Mouse (Mus musculus): ENCODE data around the gene Gpc6. TPM values are rescaled to one million over a fixed set of nuclear protein-coding genes. Genes with fewer than 3 reads are reported as not detected.

The Gpc6 gene
- polyA plus RNA-seq, 1 experiment from 2014 or later: 24.6 TPM

DNA sequence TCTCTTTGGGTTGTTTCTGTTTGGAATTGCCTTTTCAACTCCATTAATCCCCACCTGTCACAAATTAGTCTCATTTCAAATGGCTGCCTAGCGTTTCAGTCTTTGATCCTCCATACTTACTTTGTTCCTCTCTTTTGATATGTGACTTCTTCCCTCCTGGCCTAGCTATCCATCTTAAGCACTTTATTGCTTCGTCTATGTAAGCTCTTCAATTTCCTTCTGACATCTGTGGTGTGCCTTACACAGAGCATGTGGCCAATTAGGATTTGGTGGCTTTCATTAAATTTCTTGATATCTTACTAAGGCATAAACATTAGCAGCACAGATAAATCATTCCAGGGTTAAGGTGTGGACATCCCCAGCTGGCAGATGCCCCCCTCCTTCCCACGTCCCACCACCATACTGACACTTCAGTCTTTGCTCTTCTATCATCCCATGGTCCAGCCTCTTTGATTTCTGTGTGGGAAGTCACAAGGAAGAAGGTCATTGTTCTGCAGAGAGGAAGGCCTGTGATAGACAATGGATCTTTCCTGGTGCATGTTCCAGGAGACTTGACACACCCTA is 88.5 kb downstream of the Gpc6 start:
- Histone ChIP-seq H3K27me3 (replicated peaks) (no peaks in the 10 kb centered on the region), H3K27ac (replicated peaks) (no peak overlapping the region), H3K4me2 (no peak overlapping the region), H3K36me3 (no peaks in the 10 kb centered on the region), H3K4me3 (replicated peaks) (no peak overlapping the region), H3K9ac (replicated peaks) (no peak overlapping the region), H3K4me1 (peaks cover 2% of the 10 kb centered on the region; the same call in 1 of the 2 replicates), H3K9me3 (replicated peaks) (no peaks in the 10 kb centered on the region)
- ATAC-seq (ENCODE audit: low FRiP score): no peak
- WGBS: 23% methylated on average over 3 of the region's 3 CpGs

DNA sequence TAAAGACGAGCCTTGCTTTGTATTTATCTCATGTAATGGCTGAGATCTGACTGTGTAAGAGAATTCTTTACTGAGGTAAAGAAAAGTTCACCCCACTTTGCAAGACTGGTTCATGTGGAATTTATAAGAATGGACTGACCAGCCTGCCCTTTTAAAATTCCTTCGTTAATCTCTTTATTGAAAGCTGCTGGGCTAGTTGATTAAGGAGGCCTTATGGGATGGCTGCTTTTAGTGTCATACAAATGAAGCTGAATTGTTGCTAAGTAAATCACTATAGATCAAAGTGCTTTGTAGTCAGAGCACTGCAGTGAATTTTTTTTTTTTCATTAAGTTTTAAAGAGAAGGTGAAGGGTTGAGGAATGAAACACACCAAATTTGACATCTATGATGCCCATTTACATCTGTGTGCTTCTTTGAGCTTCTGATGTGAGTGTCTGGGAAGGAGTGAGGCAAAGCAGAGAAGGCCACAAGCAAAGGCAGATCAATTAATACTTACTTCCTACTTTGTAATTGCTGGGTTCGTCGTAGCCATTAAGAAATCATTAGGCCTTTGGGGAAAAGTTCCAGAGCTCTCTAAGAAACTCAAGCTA is 90.3 kb downstream of the Gpc6 start:
- no peak overlapping the region for H3K4me3 ChIP-seq (replicated peaks)
- H3K4me2 ChIP-seq: no peak overlapping the region
- H3K27ac ChIP-seq (replicated peaks): no peak overlapping the region; the same call in 1 of the 2 replicates
- H3K4me1 ChIP-seq: peaks cover 9% of the 10 kb centered on the region
- 18% methylated on average over 4 of the region's 4 CpGs for WGBS
- ATAC-seq (ENCODE audit: low FRiP score): no peak
- H3K36me3 ChIP-seq: no peaks in the 10 kb centered on the region
- H3K9ac ChIP-seq (replicated peaks): no peak overlapping the region
- no peaks in the 10 kb centered on the region for H3K9me3 ChIP-seq (replicated peaks)
- H3K27me3 ChIP-seq (replicated peaks): no peaks in the 10 kb centered on the region

DNA sequence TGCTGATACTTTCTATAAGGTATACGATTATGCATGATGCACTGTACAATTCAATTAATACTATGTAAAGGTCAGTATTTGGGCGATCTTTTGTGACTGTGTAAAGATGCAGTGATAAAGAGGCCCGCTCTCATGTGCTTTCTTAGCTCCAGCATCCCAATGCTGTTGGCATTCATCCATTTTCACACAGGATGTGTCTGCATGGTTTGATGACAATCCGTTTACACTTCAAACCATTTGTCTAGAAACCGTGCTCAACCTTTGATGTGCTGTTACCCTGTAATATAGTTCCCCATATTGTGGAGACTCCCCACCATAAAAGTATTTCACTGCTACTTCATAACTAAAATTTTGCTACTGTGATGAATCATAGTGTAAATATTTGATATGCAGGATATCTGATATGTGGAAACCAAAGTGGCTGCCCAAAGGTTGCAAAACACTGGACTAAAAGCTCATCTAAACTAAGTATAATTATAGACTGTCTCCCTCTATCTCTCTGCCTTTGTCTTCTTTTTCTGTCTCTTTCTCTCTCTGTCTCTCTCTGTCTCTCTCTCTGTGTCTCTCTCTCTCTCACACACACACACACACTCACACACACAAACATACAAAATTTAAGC is 97.2 kb downstream of the Gpc6 start:
- H3K9ac ChIP-seq (replicated peaks): no peak overlapping the region
- 54% methylated on average over 5 of the region's 5 CpGs for WGBS
- no peaks in the 10 kb centered on the region for H3K27me3 ChIP-seq (replicated peaks)
- ATAC-seq (ENCODE audit: low FRiP score): no peak
- H3K9me3 ChIP-seq (replicated peaks): no peaks in the 10 kb centered on the region
- H3K36me3 ChIP-seq: no peaks in the 10 kb centered on the region
- H3K27ac ChIP-seq (replicated peaks): no peak overlapping the region
- H3K4me1 ChIP-seq: peaks cover 9% of the 10 kb centered on the region
- H3K4me2 ChIP-seq: no peak overlapping the region
- H3K4me3 ChIP-seq (replicated peaks): no peak overlapping the region

DNA sequence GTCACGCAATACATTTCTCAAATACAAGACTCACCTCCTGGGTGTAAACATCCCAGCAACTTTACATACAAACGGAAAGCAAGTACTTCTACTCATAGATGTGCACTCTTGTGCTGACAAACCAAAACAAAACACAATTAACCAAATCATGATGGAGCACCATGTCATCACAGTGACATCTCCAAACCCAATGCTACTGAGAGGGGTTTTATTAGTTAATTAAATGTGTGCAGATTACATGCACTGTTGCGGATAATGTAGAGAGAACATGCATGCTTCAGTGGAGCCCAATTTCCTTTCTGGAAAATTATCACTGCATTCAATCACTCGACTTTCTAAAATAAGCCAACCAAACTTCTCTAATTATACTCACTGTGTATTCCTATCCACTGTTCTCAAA is 109.0 kb downstream of the Gpc6 start:
- H3K4me1 ChIP-seq: no peaks in the 10 kb centered on the region
- ATAC-seq (ENCODE audit: low FRiP score): no peak
- H3K27ac ChIP-seq (replicated peaks): no peak overlapping the region
- no peaks in the 10 kb centered on the region for H3K27me3 ChIP-seq (replicated peaks)
- H3K9me3 ChIP-seq (replicated peaks): no peaks in the 10 kb centered on the region
- WGBS: 75% methylated on average over 4 of the region's 4 CpGs
- no peak overlapping the region for H3K4me3 ChIP-seq (replicated peaks)
- no peak overlapping the region for H3K9ac ChIP-seq (replicated peaks)
- H3K4me2 ChIP-seq: no peak overlapping the region
- H3K36me3 ChIP-seq: no peaks in the 10 kb centered on the region

DNA sequence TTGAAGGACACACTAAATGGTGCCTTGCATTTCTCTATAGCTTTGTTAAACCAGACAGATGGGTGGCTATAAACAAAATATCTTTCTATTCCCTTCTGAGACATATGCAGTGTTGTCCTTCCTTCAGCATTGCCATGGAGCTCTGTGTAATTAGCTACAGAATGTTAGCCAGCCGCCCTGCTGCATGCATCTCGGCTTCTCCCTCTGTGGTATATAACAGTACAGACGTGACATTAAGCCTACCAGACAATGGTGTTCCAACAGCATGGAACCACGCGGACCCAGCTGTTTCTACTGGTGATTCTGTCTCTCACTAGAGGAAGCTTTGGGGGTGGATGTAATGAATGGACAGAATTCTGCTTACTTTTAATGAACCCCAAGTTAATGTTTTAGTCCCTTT is 115.9 kb downstream of the Gpc6 start:
- Histone ChIP-seq H3K4me1 (no peaks in the 10 kb centered on the region), H3K9me3 (replicated peaks) (no peaks in the 10 kb centered on the region), H3K9ac (replicated peaks) (no peak overlapping the region), H3K27ac (replicated peaks) (no peak overlapping the region), H3K4me3 (replicated peaks) (no peak overlapping the region), H3K27me3 (replicated peaks) (no peaks in the 10 kb centered on the region), H3K4me2 (no peak overlapping the region), H3K36me3 (no peaks in the 10 kb centered on the region)
- 30% methylated on average over 5 of the region's 5 CpGs for WGBS
- peak; percentile 38; the same call in 1 of the 2 replicates for ATAC-seq (ENCODE audit: low FRiP score)

DNA sequence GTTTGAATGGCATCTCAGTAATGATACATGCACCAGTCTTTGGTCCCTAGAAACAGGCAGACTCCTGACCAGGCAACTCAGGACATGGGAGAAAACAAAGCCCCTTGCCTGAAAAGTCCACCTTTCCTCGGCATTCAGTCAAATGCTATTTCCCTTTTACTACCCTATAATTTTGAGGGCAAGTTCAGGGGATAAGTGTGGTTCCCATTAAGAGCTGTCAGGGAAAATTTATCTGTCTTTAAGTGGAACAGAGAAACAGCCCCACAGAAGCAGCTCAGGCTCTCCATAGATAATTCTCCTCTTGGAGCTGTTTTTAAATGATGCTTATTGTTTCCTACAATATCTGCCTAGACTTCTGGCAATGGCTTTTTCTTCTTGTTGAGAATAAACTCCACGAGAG is 123.8 kb downstream of the Gpc6 start:
- no peak for ATAC-seq (ENCODE audit: low FRiP score)
- no peak overlapping the region for H3K4me3 ChIP-seq (replicated peaks)
- H3K9ac ChIP-seq (replicated peaks): no peak overlapping the region
- no peak overlapping the region for H3K27ac ChIP-seq (replicated peaks)
- 26% methylated on average over 2 of the region's 2 CpGs for WGBS
- H3K4me2 ChIP-seq: no peak overlapping the region
- no peaks in the 10 kb centered on the region for H3K9me3 ChIP-seq (replicated peaks)
- H3K27me3 ChIP-seq (replicated peaks): no peaks in the 10 kb centered on the region
- H3K4me1 ChIP-seq: peaks cover 14% of the 10 kb centered on the region; the same call in 1 of the 2 replicates
- H3K36me3 ChIP-seq: no peaks in the 10 kb centered on the region

DNA sequence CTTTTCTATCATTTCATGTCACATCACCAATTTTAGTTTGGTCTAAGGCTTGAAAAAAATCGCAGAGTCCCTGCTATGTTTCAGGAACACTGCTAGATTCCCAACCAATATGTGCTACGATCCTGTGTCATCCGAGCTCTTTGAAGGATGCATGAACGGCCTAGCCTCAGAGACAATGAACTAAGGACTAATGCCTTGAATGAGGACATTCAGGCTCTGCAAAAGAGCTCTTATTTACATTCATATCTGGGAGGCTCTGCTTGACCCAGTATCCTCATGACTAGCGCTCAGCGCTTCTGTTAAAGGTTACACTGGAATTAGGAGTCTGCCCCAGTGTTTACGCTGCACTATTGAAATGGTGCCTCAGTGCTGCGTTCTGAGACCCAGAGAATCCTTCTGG is 125.8 kb downstream of the Gpc6 start:
- H3K4me2 ChIP-seq: no peak overlapping the region
- ATAC-seq (ENCODE audit: low FRiP score): no peak
- 75% methylated on average over 8 of the region's 8 CpGs for WGBS

DNA sequence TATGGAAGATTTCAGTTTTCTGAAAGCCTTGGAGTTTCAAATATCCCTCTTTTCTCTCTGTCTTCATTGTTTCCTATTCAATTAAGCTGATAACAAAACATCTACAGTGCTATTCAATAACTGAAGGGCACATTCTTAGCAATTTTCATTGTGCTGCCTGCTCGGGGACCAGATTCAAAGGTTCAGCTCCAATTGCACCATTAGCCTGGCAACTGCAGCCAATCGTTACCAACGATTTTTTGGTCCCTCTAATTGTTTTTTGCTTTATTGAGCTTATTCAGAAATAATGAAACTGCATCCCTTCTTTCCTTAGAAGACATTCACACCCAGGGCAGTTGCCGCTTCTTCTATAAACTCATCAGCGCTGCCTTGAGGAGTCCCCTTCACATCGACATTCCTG is 128.2 kb downstream of the Gpc6 start:
- no peak overlapping the region for H3K4me2 ChIP-seq
- H3K4me3 ChIP-seq (replicated peaks): no peak overlapping the region
- H3K27me3 ChIP-seq (replicated peaks): no peaks in the 10 kb centered on the region
- WGBS: 42% methylated on average over 6 of the region's 6 CpGs
- no peaks in the 10 kb centered on the region for H3K9me3 ChIP-seq (replicated peaks)
- H3K27ac ChIP-seq (replicated peaks): no peak overlapping the region
- no peak overlapping the region for H3K9ac ChIP-seq (replicated peaks)
- peaks cover 14% of the 10 kb centered on the region; the same call in 1 of the 2 replicates for H3K4me1 ChIP-seq
- no peaks in the 10 kb centered on the region for H3K36me3 ChIP-seq
- ATAC-seq (ENCODE audit: low FRiP score): no peak

More for the DNA sequence above, 125.8 kb downstream of the Gpc6 start:
- H3K4me3 ChIP-seq (replicated peaks): no peak overlapping the region
- peaks cover 14% of the 10 kb centered on the region; the same call in 1 of the 2 replicates for H3K4me1 ChIP-seq
- H3K9me3 ChIP-seq (replicated peaks): no peaks in the 10 kb centered on the region
- H3K27me3 ChIP-seq (replicated peaks): no peaks in the 10 kb centered on the region
- no peaks in the 10 kb centered on the region for H3K36me3 ChIP-seq
- H3K9ac ChIP-seq (replicated peaks): no peak overlapping the region
- no peak overlapping the region for H3K27ac ChIP-seq (replicated peaks)

DNA sequence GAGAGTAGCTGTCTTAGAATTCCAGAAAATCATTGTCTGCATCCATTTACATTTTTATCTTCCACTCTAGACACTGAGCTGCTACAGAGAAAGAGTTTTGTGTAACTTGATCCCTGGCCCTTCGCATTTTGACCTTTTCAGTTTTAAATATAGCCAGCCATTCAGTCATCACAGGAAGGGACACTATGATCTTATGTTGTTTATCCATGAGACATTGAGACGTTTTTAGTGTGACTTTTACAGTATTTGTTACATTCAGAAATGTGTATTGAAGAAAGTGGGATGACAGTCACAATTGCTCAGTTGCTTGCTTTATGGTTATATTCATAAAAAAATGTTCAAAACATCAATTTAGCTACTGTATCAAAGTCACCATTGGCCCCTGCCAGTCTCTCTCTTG is 130.0 kb downstream of the Gpc6 start:
- Histone ChIP-seq H3K4me2 (no peak overlapping the region), H3K4me1 (peaks cover 19% of the 10 kb centered on the region; the same call in 1 of the 2 replicates), H3K27me3 (replicated peaks) (no peaks in the 10 kb centered on the region), H3K9ac (replicated peaks) (no peak overlapping the region), H3K27ac (replicated peaks) (no peak overlapping the region), H3K36me3 (no peaks in the 10 kb centered on the region), H3K9me3 (replicated peaks) (no peaks in the 10 kb centered on the region), H3K4me3 (replicated peaks) (no peak overlapping the region)
- no peak for ATAC-seq (ENCODE audit: low FRiP score)
- WGBS: 84% methylated on average over 2 of the region's 2 CpGs

DNA sequence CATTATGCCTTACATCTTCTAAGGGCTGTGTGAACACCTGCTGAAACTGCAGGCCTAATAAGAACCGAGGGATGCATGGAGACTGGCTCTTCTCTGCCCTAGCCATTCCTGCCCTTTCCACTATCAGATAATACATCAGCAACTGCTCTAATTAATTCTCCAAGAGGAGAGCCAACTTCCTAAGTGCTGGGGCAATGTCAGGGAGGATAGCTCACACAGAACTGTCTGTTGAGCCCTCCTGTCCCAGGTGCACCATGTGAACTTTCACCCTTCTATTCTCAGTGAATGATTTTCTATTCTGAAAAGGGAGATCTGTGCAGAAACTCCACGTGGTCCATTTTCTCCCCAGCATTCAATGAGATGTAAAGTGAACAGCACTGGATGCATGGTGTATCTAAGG is 136.0 kb downstream of the Gpc6 start:
- Histone ChIP-seq H3K27me3 (replicated peaks) (no peaks in the 10 kb centered on the region), H3K4me1 (peaks cover 6% of the 10 kb centered on the region; the same call in 1 of the 2 replicates), H3K9me3 (replicated peaks) (no peaks in the 10 kb centered on the region), H3K36me3 (no peaks in the 10 kb centered on the region), H3K4me3 (replicated peaks) (no peak overlapping the region), H3K4me2 (no peak overlapping the region), H3K27ac (replicated peaks) (no peak overlapping the region), H3K9ac (replicated peaks) (no peak overlapping the region)
- no peak for ATAC-seq (ENCODE audit: low FRiP score)
- 45% methylated on average over 2 of the region's 2 CpGs for WGBS

DNA sequence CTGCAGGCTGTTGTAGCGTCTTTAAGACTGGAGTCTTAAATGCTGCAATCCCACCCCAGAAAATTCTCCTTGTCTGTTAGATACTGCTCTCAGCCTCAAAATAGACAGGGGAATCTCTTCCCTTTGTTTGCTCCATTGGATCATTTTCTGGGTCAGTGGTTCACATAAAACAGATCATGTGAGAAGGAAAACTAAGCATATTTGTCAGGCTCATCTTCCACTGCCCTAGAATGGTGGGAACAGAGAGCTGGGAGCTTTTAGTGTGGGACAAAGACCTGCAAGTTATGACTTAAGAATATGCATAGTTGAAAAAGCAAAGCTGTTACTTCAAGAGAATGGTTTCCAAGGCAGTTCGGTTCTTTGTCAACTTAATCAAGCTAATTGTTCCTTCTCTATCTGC is 136.4 kb downstream of the Gpc6 start:
- Histone ChIP-seq H3K4me2 (no peak overlapping the region), H3K27me3 (replicated peaks) (no peaks in the 10 kb centered on the region), H3K9me3 (replicated peaks) (no peaks in the 10 kb centered on the region), H3K4me1 (peaks cover 6% of the 10 kb centered on the region; the same call in 1 of the 2 replicates), H3K36me3 (no peaks in the 10 kb centered on the region), H3K27ac (replicated peaks) (no peak overlapping the region), H3K9ac (replicated peaks) (no peak overlapping the region), H3K4me3 (replicated peaks) (no peak overlapping the region)
- ATAC-seq (ENCODE audit: low FRiP score): no peak
- WGBS: 60% methylated on average over 2 of the region's 2 CpGs

DNA sequence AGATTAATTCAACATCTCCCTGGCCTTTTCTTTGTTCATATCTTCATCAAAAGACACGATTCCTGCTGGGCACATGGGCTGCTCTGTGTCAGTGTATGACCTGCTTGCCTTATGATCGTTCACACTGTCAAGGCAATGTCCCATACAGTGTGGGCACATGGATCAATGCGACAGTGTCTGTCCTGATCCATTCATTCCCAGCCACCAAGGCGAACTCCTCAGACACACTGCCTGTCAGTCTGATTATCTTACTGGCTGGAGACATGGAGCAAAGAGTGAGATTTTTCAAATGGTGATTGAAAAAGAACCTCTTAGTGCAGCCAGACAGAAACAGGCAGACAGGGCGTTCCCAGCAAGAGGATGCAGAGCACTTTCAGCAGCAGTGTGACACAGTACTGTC is 143.1 kb downstream of the Gpc6 start:
- 86% methylated on average over 5 of the region's 5 CpGs for WGBS
- Histone ChIP-seq H3K9ac (replicated peaks) (no peak overlapping the region), H3K27me3 (replicated peaks) (no peaks in the 10 kb centered on the region), H3K9me3 (replicated peaks) (no peaks in the 10 kb centered on the region), H3K27ac (replicated peaks) (no peak overlapping the region), H3K36me3 (no peaks in the 10 kb centered on the region), H3K4me1 (no peaks in the 10 kb centered on the region), H3K4me2 (no peak overlapping the region), H3K4me3 (replicated peaks) (no peak overlapping the region)
- no peak for ATAC-seq (ENCODE audit: low FRiP score)
